Mouse (Mus musculus): ENCODE measurements around the gene Plxna2.

DNA sequence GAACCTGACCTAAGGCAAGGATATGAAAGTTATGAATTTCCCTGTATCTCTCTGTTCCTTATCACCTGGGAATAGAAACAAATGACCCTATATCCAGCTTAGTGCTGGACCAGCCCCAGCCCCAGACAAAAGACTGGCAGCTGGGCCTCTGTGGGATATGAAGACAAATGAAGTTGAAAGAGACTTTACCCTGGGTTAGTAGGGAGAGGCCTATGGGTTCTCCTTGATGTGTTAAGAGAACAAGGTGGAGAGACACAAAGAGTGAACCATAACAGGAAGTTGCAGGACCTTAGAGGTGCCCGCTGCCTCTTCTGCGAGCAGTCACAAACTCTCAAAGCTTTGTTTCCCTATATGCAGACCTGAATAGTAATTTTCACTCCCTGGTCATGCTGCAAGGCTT lies 76.8 kb downstream of the Plxna2 start:
- TF ChIP-seq RCOR1 (IDR thresholded peaks at IDR 0.05; ENCODE audit: low read depth, low read length): no peak
- TF ChIP-seq MAX (IDR thresholded peaks at IDR 0.05; ENCODE audit: low read length): no peak
- TF ChIP-seq ELF1 (IDR thresholded peaks at IDR 0.05; ENCODE audit: low read depth, low read length): no peak
- no peak for TF ChIP-seq CTCF (IDR thresholded peaks at IDR 0.05 in 2 of 3, conservative IDR thresholded peaks at IDR 0.05 in 1 of 3; ENCODE audit: control insufficient read depth in 1 of 3, insufficient read depth in 1 of 3, low read depth in 2 of 3, low read length in 3 of 3, poor library complexity in 1 of 3, severe bottlenecking in 1 of 3)
- no peak for TF ChIP-seq TBP (IDR thresholded peaks at IDR 0.05; ENCODE audit: low read depth, low read length)
- no peak for TF ChIP-seq MXI1 (IDR thresholded peaks at IDR 0.05; ENCODE audit: low read depth, low read length)
- no peak for TF ChIP-seq JUND (IDR thresholded peaks at IDR 0.05; ENCODE audit: low read depth, low read length)
- TF ChIP-seq POLR2A (IDR thresholded peaks at IDR 0.05; ENCODE audit: control insufficient read depth in 1 of 2, insufficient read depth in 1 of 2, low read depth in 1 of 2, low read length in 2 of 2, poor library complexity in 1 of 2): no peak
- TF ChIP-seq GATA1 (IDR thresholded peaks at IDR 0.05; ENCODE audit: low read depth, low read length): no peak

All from MEL (cell line).